Mouse (Mus musculus): Measurements from ENCODE around the gene Large2.

The Large2 gene

DNA sequence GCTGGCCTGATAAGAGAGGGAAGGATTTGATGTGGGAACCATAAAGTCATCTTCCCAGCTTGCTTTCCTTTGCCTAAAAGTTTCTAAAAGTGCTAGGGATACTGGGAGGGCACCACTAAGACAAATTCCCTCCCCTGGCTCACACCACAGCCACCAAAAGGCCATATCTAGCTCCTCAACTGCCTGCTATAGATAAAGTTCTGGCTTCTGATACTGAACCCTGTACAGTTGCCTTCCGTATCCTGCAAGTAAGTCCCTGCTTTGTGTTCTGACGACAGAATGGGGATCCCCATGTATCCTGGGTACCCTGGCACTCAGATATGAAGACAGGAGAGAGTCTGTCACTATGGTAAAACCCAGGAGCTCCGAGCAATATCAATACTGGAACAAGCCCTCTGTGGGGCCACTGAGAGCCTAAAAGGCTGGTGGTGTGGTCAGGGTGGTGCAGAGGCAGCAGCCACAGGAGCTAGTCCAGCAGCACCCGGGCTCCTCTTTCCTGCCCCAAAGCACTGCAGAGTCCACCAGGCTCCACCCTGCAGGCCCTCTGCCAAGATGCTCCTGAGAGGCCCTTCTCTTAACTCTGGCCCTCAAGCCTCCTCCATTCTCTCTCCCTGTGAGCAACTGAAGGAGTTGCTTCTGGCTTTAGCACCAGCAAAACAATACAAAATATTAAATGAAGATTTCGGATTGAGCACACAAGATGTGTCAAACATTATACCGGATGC is 15.7 kb upstream of the Large2 start:
- no peak for DNase-seq (ENCODE audit: low spot score in 2 of 2)

DNA sequence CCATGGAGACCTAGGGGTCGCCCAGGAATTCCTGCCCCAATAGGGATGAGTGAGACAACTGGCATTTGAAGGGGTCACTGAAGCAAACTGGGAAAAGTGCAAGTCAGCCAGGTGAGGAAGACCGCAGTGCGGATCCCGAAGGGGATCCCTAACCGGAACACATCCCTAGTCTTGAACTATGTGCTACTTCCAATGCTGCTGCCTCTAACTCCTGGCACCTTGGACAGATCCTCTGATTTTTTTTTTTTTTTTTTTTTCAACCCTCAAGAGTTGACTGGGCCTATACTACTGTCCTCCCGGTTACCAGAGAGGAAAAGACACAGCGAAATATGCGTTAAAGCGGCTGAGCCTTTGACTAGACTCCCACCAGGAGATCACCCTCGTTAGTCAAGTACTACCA is 15.0 kb upstream of the Large2 start:
- no peak for DNase-seq (ENCODE audit: low spot score in 2 of 2)

DNA sequence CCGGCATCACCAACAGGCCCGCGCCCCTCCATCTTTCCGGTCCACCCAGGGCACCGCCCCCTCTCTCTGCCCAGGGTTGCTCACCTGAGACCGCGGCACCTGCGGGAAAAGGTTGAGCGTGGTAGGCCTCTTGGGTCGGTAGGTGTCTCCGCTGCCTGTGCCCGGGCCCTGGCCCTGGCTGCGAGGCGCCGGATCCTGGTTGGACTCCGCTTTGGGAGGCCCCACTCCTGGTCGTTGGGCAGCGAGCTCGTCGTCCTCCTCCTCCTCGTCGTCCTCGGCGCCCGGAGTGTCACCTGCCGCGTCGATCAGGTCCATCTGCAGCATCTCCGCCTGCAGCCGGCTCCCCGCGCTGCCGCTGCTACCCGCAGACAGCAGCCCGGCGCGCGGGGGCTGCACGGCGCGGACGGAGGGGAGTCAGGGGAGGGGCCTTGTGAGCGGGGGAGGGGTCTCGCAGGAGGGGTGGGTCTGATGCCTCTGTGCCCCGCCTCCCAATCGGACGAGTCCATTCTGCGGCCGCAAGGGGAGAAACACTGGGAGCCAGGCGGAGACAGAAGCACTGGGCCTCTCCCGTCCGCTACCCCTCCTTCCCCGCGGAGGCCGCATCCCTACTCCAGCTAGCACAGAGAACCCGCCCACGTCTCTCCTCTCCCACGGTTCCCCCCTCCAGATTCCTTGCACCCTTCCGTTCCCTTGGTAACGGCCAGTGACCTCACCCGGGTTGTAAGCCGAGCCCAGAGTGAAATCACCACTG is 14.4 kb upstream of the Large2 start:
- DNase-seq (ENCODE audit: low spot score in 2 of 2) = peak; percentile 85 to 92

DNA sequence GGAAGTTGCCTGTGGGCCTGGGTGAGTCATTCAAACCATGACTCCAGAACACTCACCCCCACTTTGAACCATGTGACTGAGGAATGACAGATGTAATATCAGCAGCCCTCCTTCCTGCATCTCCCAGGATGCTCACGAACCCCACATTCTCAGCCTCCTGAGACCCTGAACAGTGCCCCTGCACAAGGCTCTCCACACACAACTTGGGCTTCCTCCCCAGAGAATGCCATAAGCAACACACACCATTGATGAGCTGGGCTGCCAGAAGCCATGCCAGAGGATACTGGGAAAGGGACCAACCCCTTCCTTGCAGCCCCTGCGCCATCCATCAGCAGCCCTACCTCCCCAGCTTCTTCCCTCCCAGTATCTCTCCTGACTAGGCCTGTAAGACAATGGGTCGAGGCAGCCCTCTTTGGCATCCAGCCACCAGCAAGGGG is 13.4 kb upstream of the Large2 start:
- no peak for DNase-seq (ENCODE audit: low spot score in 2 of 2)

DNA sequence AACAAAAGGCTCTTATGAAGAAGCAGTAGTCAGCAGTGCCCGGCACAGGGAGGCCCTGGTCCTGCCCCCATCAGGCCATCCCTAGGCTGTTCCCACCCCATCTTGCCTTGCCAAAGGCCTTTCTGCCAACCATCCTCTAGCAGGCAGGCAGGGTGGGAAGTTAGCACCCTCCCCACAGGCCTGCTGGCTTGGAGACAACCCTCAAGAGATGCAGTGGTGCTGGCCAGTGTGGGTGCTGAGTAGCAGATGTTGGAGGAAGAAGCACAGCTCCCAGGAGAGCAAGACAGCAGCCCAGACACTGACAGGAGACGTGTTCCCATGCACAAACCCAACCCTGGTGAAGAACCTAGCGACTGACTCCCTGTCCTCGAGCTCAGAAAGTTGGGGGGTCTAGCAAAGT is 13.0 kb upstream of the Large2 start:
- no peak for DNase-seq (ENCODE audit: low spot score in 2 of 2)

DNA sequence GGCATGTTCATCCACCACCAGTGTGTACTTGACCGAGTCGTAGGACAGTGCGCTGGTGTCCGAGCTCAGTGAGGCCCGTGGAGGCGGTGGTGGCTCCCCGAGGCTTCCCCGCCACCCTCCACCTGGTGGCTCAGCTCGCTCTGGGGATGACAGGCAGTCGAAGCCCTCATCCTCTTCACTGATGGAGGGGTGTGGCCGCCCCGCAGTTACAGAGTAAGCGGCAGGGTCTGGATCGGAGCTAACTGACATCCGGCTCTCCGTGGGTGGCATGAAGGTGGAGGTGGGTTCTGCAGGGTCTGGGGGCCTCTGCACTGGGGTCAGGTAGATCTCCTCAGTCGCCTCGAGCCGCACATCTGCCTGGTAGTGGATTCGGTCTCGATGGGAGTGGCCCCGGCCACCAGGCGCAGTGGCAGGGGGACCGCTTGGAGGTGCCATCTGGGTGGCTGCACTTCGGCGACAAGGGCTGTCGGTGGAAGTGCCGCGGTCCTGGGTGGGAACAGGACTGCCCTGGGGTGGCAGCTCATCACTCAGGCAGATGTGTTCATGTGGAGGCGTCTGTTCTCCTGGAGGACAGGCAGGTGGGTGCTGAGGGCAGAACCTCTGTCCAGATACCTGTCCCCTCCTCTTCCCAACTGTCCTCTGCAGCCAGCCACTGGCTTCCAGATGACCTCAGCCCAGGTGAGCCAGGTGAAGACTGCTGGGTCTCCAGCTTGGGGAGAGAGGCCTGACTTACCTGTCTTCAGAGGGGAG is 12.3 kb upstream of the Large2 start:
- DNase-seq (ENCODE audit: low spot score in 2 of 2) = no peak

DNA sequence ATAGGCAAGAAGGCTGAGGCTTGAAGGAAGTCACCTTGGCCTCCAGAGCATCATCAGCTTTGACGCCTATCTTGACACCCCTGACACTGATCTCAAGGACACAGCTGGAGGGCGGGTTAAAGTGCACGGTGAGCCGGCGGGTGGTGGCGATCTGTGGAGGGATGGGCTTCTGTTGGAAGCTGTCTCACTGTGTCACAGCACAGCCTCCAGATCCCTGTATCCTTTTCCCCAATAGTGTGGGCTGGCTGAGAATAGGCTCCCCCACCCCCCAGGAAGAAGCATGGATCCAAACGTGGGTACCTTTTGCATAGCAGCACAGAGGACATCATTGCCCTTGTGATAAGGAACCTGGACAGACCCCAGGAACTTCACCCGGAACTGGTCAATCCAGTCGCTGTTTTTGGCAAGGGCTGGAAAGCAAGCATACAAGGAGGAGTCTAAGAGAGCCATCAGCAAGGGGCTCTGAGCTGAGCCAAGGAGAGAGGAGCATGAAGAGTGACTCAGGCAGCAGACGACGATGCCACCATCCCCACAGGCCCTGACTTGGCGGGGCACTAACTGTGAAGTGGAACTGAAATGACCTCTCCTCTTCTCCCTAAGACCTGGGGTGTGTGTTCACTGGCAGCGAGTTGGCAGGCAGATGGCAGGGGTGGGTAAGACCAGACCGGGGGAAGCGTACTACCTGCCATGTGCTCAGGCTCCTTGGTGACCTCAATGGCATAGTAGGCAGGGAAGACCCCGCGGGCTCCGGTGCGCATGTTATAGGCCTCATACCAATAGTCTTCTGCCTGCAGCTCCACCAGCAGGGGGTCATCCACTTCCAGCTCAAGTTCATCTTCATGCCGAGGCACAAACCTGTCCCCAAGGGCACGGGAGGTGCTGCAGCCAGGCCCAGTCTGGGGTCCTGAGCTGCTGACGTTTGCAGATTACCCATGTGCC is 10.7 kb upstream of the Large2 start:
- DNase-seq (ENCODE audit: low spot score in 2 of 2) = no peak

DNA sequence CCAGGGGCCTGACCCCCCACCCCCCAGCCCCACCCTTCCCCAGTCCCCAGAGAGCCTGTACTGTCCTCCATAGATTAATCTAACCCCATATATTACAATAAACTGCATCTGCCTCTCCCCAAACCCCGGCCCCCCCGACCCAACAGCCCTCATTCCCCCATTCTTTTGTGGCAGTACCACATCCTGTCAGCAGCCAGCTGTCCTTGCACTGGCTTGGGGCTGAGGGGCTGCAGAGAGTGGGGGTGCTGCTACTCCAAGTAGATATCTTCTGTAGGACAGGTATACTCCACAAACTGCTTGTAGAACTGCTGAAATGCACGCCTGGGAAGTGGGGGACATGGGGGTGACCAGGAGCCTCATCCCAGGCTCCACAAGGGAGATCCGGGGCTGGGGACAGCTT is 9.4 kb upstream of the Large2 start:
- DNase-seq (ENCODE audit: low spot score in 2 of 2) = no peak

DNA sequence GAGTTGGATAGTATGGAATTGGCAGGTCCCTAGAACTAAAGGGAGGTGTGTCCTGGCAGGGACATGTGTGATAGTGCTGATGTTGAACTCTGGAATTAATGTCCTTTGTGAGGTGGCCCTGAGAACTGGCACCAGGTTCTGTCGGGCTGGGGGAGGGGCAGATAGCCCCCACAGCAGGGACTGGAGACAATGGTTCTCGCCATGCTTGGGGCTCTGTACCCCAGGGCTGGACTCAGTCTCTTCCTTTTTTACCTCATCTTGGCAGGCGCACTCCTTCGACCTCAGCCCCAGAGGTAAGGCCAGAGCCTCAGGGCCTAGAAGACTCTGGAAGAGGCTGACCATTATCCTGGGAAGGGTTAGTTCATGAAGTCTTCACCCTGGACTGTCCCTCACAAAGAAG is 8.1 kb upstream of the Large2 start:
- DNase-seq (ENCODE audit: low spot score in 2 of 2) = no peak

DNA sequence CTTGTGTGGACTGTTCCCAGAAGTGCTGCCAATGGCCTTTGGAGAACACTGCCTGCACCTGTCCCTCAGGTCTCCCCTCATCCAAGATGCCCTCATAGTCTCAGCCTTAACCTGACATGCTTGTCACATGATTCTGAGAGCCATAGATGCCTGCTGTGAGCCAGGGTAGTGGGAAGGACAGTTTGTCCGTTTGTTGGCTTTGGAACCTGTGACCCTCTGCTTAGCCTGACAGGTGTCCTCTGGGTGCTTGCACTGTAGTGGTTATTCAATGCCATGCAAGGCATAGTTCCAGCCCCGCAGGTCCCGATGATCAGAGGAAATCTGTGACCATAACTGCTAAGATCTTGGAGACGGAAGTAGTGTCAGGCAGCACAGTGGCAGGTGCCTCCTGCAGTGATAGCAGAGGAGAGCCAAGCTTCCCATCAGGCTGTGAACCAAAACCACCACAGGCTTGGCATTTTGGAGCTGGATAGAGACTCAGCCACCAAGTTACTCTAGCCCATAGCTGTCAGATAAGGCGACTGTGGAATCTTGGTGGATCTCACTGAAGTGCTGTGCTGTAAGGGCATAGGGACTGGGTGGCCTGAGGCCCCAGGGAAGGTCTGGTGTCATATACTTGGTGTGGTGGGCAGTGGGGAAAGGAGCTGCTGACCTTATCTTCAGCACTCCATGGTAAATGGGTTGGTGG is 7.4 kb upstream of the Large2 start, which contains the start of gene 1700029I15Rik:
Gene 1700029I15Rik, plus strand, starts transcription at position 638 of the 688 bp plus-strand sequence.
- no peak for DNase-seq (ENCODE audit: low spot score in 2 of 2)

DNA sequence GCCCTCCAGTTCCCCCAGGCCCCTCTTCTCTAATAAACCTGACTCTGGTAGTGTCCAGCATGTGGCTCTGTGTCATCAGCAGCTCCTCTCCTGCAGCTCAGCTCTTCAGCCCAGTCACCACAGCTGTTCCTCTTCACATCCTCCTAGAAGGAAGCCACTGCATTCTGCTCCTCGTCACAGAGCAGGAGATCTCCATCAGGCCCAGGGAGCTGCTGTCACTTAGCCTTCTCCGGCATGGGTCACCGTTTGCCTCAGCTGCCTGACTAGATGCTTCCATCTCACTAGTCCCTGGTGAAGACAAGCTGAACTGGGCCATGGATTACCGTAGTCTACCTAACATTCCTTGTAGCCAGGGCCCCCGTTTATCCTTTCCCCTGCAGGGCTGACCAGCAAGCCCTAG is 6.5 kb upstream of the Large2 start:
- no peak for DNase-seq (ENCODE audit: low spot score in 2 of 2)

DNA sequence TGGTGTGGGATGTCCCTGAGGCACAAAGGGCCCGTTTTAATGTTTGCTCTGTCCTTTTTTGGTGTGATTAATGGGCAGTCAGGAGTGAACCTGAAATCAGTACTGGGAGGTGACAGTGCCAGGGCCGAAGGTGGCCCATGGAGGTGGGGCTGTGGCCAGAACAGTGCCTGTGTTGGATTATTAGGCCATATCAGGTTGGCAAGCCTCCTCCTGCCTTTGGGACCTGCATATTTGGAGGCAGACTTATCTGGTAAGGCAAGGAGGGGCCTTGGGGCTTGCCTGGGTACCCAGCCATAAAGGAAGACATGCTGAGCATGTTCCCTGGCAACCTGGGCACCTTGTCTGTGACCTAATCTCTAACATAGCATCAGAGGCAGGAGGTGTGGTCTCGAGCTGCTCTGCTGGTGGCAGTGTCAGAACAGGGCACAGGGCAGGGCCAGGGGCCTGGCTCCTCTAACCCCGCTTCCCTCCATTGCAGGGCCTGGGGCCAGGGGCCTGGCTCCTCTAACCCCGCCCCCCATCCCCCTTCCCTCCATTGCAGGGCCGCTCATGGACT is 5.9 kb upstream of the Large2 start:
- DNase-seq (ENCODE audit: low spot score in 2 of 2) = no peak

DNA sequence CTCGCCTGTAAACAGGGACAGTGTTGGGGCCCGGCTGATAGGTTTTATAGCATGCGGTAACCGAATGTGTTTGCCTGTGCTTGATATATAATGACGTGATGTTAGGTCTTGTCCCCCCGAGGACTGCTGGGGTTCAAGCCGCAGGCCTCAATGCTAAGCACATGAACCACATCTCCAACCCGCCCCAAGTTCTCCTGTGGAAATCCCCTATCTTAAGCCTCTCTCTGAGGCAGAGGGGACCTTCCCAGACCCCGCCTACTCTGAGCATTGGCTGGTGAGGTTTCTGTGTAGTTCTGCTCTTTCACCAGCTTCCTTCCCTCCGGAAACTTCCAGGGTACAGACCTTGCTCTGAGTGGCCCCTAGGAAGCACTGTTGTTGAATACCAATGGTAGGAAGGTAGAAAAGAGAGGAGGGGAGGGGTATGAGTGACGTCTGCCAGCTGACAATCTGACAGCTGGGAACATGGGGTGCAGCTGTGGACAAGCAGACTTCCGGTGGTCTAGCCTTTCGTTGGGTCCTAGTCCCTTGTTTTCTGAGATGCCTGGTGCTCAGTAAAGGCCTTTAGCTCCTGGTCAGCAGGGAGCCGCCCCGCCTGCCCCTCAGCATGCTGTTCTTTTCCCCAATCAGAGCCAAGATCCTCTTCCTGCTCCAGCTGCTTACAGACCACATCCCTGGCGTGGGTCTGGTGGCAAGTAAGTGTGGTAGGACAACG is 5.3 kb upstream of the Large2 start:
- no peak for DNase-seq (ENCODE audit: low spot score in 2 of 2)

DNA sequence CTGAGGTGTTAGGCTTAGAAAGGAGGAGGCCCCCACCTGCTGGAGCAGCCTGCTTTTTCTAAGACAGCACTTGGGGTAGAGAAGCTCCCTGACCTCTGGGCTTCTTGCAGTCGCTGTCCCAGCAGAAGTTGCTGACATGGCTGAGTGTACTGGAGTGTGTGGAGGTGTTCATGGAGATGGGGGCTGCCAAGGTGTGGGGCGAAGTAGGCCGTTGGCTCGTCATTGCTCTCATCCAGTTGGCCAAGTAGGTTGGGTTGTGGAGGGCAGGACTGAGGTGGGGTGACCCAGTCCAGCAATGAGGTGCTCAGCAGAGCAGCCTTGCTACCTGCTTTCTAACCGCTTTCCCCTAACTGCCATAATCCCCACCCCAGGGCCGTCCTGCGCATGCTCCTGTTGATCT is 2.7 kb upstream of the Large2 start:
- no peak for DNase-seq (ENCODE audit: low spot score in 2 of 2)

DNA sequence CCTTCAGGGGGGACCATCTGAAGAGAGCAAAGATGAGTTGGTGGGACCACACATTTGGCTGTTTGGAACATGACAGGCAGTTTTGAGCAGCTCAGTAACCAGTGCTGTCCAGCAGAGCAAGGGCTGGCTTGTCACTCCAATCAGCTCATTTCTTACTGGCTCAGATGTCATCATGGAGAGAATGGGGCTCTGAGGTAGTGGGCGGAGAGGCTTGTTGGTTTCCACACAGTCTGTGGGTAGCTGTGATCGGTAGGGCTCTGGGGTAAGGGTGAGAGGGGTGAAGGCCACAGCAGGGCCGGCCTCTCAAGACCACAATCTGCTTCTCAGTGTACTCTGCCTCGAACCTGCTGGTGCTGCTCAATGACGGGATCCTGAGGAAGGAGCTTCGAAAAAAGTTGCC is 1.6 kb upstream of the Large2 start:
- peak in 1 of 2 experiments; percentile 6 for DNase-seq (ENCODE audit: low spot score in 2 of 2)

DNA sequence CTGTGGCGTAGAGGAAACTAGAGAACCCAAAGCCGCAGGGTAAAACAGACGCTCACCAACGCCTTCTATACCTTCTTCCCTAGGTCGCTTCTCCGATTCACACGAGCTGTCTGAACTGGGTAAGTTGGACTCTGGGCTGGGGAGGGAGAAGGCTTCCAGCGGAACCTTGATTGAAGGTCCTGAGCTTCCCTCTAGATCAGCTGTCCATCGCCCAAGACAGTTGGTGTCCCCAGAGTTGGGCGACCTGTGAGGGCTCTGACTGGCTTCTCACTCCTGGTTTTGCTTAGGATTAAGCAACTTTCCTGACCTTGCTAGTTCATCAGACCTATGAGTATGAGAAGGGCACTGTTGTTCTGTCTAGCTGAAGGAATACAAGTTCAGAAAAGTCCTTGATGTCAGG is 1.1 kb upstream of the Large2 start:
- no peak for DNase-seq (ENCODE audit: low spot score in 2 of 2)

DNA sequence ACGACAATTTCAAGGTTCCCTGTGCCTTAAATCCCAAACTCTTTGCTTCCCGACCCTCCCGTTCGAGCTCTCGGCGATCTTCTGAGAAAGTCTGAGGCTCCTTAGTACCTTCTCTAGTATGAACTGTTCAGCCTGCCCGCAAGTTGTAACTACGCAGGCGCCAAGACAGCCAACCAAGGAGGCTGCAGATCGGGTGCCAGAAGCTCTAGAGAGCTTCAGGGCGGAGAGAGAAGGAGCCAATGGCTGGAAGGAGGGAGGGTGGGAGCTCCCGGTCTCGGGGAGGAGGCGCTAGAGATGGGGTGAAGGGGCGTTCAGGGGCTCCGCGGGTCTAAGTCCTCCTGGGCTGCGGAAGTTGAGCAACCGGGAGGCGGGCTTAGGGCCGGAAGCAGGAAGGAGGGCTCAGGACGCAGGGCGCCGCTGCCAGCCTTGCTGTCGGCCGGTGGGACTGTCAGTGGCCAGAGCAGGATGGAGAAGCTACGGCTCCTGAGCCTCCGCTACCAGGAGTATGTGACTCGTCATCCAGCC is 492 bp upstream of the Large2 start:
- DNase-seq (ENCODE audit: low spot score in 2 of 2) = peak; percentile 91 to 97

DNA sequence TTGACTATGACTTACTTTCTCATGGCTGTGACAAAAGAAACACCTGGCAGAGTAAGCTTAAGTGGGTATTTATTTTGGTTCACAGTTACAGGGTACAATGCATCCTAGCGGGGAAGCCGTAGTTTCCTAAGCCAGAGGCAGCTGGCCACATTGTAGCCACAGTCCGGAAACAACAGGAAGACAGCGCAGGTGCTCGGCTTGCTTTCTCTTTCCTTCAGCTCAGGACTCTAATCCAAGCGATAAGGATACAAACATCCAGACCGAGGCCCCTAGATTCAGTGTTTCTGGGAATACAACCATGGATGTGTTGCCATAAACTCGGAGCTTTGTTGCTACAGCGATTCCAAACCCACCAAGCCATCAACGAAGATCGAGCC is 1.2 kb downstream of the Large2 start:
- DNase-seq (ENCODE audit: low spot score in 2 of 2) = no peak

DNA sequence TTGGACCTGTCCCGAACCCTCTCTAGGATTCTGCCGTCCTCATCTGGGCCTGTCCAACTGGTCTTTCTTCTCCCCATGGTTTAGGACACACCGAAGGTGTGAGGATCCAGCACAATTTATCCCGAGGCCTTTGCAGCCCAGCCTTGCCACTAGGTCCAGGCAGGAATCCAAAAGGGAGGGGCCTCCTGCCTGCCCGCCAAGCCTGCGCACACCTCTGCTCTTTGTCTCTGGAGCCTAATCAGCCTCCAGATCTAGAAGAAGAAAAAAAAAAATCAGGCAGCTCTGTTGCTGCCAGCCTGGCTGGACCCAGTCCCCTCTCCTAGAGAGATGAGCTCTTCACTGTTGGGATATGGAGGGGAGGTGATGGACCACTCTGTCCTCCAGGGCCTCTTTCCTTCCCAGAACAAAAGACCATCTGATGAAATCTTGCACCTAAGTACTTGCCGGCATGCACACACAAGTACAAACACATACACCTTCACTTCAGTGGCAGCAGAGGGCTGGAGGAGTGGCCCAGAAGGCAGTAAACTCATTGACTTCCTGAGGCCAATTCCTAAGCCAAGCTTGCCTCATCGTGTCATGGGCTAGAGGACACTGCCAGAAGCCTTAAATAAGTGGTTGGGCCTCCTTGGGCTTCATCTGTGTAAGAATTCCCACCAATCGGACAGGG is 1.8 kb downstream of the Large2 start:
- DNase-seq (ENCODE audit: low spot score in 2 of 2) = no peak
